Mouse (Mus musculus) brown adipose tissue, adult 24 weeks (tissue): Measurements from ENCODE around the gene Aox3. TPM values are rescaled to one million over a fixed set of nuclear protein-coding genes. Genes with fewer than 3 reads are reported as not detected.

Experiments
- H3K27ac ChIP-seq: fragments of 200-500 bp; replicated peaks from 2 replicates; pipeline ENCODE4 v1.5.1; 2012; ENCODE audit warnings: low read depth, mild to moderate bottlenecking, low read length
- H3K4me1 ChIP-seq: fragments of 200-500 bp; 2 replicates; pipeline ENCODE4 v1.6.1; 2012; ENCODE audit warnings: low read length, mixed read lengths; ENCODE audit not compliant: control insufficient read depth, insufficient read depth, insufficient read length
- H3K4me3 ChIP-seq: fragments of 200-500 bp; 2 replicates; pipeline ENCODE4 v1.5.1; 2012; ENCODE audit warnings: low read depth, mild to moderate bottlenecking, low read length, moderate library complexity; ENCODE audit not compliant: insufficient read depth
- polyA plus RNA-seq: library from polyadenylated mRNA; stranded (reverse); fragments of >200 nt; gene quantifications from 2 replicates; pipeline ENCODE4 v1.2.4, GENCODE M21; 2012; ENCODE audit not compliant: missing spikeins, insufficient read depth, insufficient read length

Gene Aox3
- polyA plus RNA-seq, 1 experiment = 0.63 TPM

DNA sequence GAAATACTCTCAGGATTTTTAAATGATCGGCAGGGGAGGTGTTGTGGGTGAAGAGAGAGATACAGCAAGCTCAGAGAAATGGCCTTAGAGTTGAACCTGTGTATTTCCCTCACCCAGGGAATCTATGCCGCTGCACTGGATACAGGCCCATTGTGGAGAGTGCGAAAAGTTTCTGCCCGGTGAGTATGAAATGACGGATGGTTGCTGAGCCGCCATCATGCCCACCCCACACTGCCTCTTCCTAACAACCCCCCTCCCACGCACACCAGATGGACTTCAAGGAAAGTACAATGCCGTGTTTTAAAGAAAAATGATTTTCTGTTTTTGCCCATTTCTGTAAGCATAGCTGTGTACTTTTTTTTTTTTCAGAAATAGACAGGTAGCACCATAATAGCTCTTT lies 12.0 kb downstream of the Aox3 start:
- no peak overlapping the region for H3K27ac ChIP-seq
- no peaks in the 10 kb centered on the region for H3K4me1 ChIP-seq
- H3K4me3 ChIP-seq = no peak overlapping the region

DNA sequence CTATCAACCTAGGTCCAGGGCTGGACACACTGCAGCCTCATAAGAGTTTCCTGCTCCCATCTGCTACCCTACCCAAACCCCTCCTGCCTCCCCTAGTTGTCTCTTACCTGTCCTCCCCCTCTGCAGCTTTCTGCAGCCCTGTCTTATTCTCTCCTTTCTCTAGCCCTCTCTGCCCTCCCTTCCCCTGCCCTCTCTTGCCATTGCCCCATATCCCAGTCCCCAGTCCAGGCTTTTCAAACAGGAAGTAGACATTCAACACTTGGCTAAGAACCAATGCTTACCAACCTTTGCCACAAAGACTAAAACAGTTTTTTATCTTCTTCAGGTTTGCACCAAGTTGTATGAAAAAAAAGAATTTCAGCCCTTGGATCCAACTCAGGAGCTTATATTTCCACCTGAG lies 25.0 kb downstream of the Aox3 start:
- Histone ChIP-seq H3K4me3 (no peak overlapping the region), H3K27ac (no peak overlapping the region), H3K4me1 (no peaks in the 10 kb centered on the region)

DNA sequence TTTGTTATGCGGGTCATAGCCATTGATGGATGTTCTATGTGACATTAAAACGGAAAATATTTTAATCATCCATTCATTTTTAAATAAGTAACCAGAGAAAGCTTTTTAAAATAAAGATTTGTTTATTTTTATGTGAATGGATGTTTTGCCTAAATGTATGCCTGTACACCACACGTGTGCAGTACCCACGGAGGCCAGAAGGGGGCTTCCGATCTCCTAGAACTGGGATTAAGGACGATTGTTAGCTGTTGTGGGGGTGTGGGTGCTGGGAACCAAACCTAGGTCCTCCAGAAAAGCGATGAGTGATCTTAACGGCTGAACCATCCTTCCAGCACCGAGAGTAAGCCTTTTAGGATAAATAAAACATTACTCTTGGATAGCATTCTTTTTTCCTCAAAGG lies 26.1 kb downstream of the Aox3 start:
- H3K4me1 ChIP-seq = no peaks in the 10 kb centered on the region
- H3K27ac ChIP-seq = no peak overlapping the region
- no peak overlapping the region for H3K4me3 ChIP-seq

DNA sequence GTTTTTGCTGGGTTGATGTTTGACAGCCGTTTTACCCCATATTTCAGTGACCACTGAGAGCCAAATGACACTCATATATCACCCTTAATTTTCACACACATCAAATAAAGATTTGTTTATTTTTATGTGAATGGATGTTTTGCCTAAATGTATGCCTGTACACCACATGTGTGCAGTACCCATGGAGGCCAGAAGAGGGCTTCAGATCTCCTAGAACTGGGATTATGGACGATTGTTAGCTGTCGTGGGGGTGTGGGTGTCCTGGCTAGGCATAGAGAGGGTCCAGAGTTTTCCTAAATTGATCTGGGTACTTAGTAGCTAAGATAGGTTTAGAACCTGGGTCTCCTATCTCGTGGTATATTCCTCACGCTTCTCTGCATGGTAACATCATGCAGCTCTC lies 27.7 kb downstream of the Aox3 start:
- Histone ChIP-seq H3K4me1 (no peaks in the 10 kb centered on the region), H3K4me3 (no peak overlapping the region), H3K27ac (no peak overlapping the region)

DNA sequence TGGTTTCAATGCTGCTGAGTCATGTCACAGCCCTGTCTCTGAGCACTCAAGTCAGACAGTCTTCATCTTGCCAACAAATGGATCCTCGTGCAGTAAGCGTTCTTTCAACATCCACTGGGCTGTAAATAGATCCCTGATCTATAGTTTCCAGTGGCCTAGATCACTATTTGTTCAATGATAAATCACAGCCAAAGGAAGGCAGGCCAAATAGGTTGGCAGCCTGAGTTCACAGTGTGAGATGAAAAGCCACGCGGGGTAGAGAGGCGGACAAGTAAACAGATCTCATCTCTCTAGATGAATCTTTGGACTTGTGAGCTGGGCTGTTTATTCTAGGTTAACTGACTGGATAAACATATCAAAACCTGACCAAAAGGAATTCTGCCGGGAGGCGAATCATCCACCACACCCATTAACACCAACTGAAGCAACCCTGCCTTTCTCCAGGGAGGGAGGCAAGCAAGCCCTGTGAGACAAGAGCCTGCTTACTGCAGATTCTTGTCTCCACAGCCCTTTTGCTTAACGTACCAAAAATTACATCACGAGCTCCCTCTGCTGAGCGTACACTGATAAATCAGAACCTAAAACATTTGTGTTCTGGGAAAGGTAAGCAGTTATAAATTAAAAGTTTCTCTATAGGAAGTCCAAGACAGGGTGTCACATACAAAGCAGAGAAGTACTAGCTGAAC lies 31.6 kb downstream of the Aox3 start:
- Histone ChIP-seq H3K4me3 (no peak overlapping the region), H3K27ac (no peak overlapping the region), H3K4me1 (no peaks in the 10 kb centered on the region)

DNA sequence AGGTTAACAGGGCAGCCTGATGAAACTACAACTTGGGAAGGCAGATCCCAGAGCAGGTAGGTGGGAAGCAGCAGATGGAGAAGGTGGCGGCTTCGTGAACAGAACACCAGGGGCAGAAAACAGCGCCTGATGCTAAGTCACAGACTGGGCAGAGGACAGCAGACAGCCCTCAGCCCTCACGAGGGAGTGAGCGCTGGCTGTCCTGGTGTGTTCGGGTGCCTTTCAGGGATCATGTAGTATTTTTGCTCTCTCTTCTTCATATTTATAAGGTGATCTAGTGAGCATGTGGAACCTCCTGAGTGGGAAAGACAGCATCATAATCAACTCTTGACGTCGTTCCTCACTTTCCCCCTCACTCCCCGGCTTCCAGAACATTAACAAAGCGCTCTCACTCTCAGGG lies 33.1 kb downstream of the Aox3 start:
- Histone ChIP-seq H3K27ac (no peak overlapping the region), H3K4me3 (no peak overlapping the region), H3K4me1 (no peaks in the 10 kb centered on the region)

DNA sequence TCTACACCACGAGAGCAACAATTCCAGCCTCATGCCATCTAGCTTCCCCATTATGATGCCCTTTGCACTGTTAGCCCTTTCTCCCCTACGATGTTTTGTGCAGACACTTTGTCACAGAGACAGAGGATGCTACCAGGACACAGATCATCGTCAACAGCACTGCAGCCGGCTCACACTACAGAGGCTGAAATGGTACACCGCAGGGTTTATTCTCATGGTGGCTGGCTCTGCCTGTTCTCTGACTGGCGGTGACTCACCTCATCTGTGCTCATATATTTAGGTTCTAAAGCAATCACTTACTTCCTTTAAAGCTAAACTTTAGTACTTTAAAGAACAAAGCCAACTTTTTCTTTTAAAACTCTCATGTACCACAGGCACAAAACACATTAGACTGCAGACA lies 34.8 kb downstream of the Aox3 start:
- H3K27ac ChIP-seq = no peak overlapping the region
- no peak overlapping the region for H3K4me3 ChIP-seq
- no peaks in the 10 kb centered on the region for H3K4me1 ChIP-seq

DNA sequence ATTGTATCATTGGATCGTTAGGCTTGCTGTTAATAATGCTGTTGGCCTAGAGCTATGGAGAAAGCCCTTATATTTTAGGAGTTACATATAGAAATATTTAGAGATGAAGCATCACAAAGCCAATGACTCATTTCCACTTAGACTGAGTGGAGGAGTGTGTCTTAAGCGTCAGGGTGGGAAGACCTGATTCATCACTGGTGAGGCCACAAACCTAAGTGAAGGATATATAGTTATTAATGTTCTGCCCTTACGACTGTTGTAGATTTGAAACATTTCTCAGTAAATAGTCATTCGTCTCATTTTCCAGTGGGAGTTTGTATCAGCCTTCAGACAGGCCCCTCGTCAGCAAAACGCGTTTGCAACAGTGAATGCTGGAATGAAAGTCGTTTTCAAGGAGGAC lies 39.3 kb downstream of the Aox3 start:
- Histone ChIP-seq H3K4me1 (no peaks in the 10 kb centered on the region), H3K27ac (no peak overlapping the region), H3K4me3 (no peak overlapping the region)

DNA sequence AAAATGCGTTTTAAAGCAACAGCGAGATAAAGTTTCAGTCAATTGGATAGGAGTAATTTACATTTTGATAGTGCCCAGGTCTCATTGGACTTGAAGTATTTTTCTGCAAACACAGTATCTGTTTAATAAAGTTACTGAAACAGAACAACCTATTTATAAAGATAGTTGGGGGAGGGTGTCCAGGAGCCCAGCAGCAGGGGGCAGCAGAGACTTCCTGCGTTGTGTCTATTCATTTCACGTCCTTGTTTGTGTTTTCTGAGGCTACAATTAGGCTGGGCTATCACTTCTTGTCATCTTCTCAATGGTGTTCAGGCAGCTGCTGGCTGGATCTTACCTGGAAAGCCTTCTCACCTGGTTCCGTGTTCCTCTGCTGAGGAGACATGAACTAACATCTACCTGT lies 43.8 kb downstream of the Aox3 start:
- no peaks in the 10 kb centered on the region for H3K4me1 ChIP-seq
- H3K4me3 ChIP-seq = no peak overlapping the region
- H3K27ac ChIP-seq = no peak overlapping the region

DNA sequence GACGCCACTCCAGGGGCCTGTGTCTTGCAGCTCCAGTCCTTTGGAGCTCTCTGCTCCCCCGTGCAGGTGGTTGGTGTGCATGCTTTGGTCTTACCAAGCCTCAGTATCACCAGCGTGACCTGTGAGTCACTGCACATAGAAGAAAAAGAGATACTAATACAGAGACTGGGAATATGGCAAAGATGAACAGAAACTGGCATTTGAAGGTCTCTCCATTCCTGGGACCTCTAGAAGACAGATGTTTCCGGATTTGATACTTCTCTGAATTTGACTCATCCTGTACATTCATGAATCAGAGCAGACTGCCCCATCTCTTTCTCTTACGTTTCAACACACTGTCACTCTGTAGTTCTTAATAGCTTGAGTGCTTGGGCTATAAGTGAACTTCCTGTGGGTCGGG lies 57.0 kb downstream of the Aox3 start:
- H3K27ac ChIP-seq = no peak overlapping the region

DNA sequence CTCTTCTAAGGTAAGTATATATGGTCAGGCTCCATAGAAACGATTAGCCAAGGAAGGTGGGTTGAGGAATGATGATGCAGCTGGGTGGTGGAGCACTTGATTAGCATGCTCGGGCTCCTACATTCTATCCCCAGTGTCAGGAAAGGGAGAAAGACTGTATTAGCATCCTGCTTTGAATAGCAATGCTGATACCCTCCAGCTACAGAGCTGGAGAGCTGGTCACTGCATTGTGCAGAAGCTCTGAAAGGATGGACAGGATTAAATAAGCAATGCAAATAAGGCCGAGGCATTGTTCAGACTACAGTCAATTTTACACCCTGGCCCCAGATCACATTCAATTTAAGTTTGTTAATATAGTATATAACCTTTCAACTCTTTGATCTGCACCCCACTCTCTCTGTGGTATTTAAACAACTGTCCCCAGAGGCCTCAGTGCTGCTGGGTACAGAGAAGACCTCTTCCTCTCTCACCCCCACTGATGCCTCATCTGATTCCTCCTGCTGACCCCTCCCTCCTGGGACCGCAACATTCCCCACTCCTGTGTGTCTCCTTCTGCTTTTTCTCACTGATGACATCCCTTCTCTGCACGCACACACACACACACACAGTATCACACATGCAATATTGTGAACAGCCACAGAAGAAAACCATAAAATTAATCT lies 75.7 kb downstream of the Aox3 start:
- H3K4me3 ChIP-seq = no peak overlapping the region
- no peak overlapping the region for H3K27ac ChIP-seq
- no peaks in the 10 kb centered on the region for H3K4me1 ChIP-seq

More for the DNA sequence above, 57.0 kb downstream of the Aox3 start:
- H3K4me1 ChIP-seq = no peaks in the 10 kb centered on the region
- H3K4me3 ChIP-seq = no peak overlapping the region

DNA sequence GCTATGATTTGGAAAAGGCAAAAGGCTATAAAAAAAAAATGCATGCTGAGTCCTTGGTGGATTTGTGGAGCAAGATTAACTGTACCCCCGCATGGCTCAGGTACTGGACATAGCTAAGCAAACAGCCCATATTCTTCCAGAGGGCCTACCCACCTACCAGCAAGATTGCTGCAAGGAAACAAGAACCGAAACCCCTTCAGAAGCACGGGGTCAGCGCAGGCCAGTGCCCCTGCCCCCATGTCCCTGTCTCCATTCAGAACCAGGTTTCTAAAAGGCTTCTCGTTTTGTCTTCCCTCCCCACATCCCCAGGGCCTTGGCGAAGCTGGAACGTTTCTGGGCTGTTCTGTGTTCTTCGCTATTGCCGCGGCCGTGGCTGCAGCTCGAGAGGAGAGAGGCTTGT lies 81.4 kb downstream of the Aox3 start:
- Histone ChIP-seq H3K4me1 (no peaks in the 10 kb centered on the region), H3K27ac (no peak overlapping the region), H3K4me3 (no peak overlapping the region)

DNA sequence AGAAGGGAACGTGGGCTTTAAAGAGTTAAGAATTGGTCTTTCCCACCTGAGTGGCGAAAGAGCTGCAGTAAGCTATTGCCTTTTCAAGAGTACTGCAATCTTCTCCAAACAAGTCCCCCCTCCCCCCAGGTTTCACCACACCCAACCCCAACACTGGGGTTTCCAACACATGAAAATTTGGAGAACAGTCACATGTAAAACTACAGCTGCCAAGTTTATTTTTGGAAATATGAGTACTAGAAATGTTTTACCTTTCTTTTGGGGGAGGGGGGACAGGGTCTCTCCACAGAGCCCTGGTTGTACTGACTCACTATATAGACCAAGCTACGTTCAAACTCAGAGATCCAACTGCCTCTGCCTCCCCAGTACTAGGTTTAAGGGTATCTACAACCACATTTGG lies 82.1 kb downstream of the Aox3 start:
- Histone ChIP-seq H3K27ac (no peak overlapping the region), H3K4me1 (no peaks in the 10 kb centered on the region), H3K4me3 (no peak overlapping the region)

DNA sequence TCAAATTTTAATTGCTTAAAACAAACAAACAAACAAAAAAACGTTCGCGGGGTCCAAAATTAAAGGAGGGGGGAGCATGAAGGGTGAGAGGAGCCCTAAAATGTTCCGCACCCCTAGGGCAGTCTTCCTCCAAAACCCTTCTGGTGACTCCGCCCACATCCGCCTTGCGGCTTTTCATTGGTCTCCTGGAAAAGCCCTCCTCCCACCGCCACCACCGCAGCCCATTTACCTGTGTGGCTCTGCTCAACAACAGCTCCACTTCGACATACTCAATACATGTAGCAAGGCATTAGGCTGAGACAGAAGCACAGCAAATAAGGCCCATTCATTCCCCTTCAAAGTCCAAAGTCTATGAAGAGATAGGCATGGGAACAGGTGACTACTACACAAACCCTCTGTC lies 82.6 kb downstream of the Aox3 start:
- Histone ChIP-seq H3K4me1 (no peaks in the 10 kb centered on the region), H3K4me3 (no peak overlapping the region), H3K27ac (no peak overlapping the region)

DNA sequence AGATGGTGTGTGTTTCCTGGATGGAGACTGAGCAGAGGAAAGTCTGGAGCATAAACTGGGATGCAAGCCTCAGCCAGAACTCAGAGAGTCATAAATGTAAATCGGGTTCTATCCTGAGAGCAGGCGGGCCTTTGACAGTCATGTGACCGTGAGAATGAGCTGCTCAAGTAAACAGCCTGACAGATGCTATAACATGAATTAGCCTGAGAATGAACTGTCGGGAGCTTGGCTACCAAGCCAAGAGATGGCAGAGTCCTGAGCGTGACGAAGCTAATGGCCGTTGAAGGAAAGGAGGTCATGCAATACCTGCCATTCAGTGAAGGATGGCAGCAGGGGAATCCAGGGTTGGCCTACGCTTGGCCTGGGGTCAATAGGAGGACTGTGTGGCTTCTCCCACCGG lies 84.1 kb downstream of the Aox3 start:
- Histone ChIP-seq H3K27ac (no peak overlapping the region), H3K4me1 (no peaks in the 10 kb centered on the region), H3K4me3 (no peak overlapping the region)

DNA sequence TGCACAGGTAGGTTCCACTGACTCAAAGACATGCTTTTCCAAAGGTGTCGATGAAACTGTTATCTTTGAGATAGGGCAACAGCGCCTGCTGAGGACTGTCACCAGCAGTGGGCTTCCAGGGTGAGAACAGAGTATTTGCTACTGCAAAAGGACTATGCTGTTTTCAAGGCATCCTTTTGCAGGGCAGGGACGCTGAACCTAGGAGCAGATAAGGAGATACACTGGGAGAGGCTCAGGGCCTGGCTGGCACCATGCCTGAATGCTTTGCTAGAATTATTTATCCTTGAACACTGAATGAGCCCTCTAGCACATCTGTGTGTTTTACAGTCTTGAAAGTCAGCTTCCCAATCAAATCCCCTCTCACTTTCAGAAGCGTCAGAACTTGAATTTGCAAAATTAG lies 85.5 kb downstream of the Aox3 start:
- no peak overlapping the region for H3K27ac ChIP-seq
- H3K4me1 ChIP-seq = no peaks in the 10 kb centered on the region
- H3K4me3 ChIP-seq = no peak overlapping the region
